Mouse (Mus musculus) ES-E14 (cell line): ENCODE results near the gene Tnnt3. TPM values are rescaled to one million over a fixed set of nuclear protein-coding genes. Genes with fewer than 3 reads are reported as not detected.

ENCODE experiments used
- DNase-seq: peaks from one replicate; pipeline ENCODE4 v3.0.0-alpha.2; 2013; ENCODE audit warnings: low read depth, low spot score
- H3K27ac ChIP-seq: 2 replicates; pipeline ENCODE4 v1.5.1; 2012; ENCODE audit warnings: low read depth, mild to moderate bottlenecking, low read length, moderate library complexity, mixed read lengths; ENCODE audit not compliant: poor library complexity, insufficient read depth, severe bottlenecking
- H3K36me3 ChIP-seq: 2 replicates; pipeline ENCODE4 v1.6.1; 2012; ENCODE audit warnings: mild to moderate bottlenecking, low read length, moderate library complexity, mixed read lengths; ENCODE audit not compliant: control insufficient read depth, poor library complexity, insufficient read depth, severe bottlenecking
- H3K4me1 ChIP-seq, 2 experiments: fragments of 150-350 bp in 1 of 2; sonication (generic) in 1 of 2; 2 replicates each; pipeline ENCODE4 v1.6.1; 2012; ENCODE audit warnings: low read length in 2 of 2, mild to moderate bottlenecking in 1 of 2, mixed read lengths in 1 of 2; ENCODE audit not compliant: control insufficient read depth in 2 of 2, insufficient read depth in 2 of 2, poor library complexity in 1 of 2
- H3K4me3 ChIP-seq, 2 experiments: fragments of 150-350 bp in 1 of 2; sonication (generic) in 1 of 2; 2 replicates each; pipeline ENCODE4 v1.5.1; 2012; ENCODE audit warnings: low read length in 2 of 2, low read depth in 1 of 2, mild to moderate bottlenecking in 1 of 2, mixed read lengths in 1 of 2; ENCODE audit not compliant: insufficient read depth in 1 of 2, poor library complexity in 1 of 2, severe bottlenecking in 1 of 2
- H3K9ac ChIP-seq: 2 replicates; pipeline ENCODE4 v1.6.1; 2012; ENCODE audit warnings: low read depth, mild to moderate bottlenecking, low read length, mixed read lengths; ENCODE audit not compliant: poor library complexity, insufficient read depth, severe bottlenecking
- H3K9me3 ChIP-seq: fragments of 150-350 bp; sonication (generic); 2 replicates; pipeline ENCODE4 v1.6.1; 2012; ENCODE audit warnings: low read depth, mild to moderate bottlenecking, low read length; ENCODE audit not compliant: control insufficient read depth, insufficient read depth
- CHD2 ChIP-seq: IDR thresholded peaks from 2 replicates; pipeline ENCODE4 v1.6.1; 2014; ENCODE audit warnings: mild to moderate bottlenecking, low read depth, low read length, inconsistent platforms
- HCFC1 ChIP-seq: IDR thresholded peaks from 2 replicates; pipeline ENCODE4 v1.6.1; 2012; ENCODE audit warnings: low read length, inconsistent platforms, borderline replicate concordance; ENCODE audit not compliant: insufficient read depth
- MAFK ChIP-seq: IDR thresholded peaks from 2 replicates; pipeline ENCODE4 v1.6.1; 2014; ENCODE audit warnings: mild to moderate bottlenecking, low read depth, low read length, inconsistent platforms; ENCODE audit not compliant: insufficient read depth
- ZC3H11A ChIP-seq: IDR thresholded peaks from 2 replicates; pipeline ENCODE4 v1.6.1; 2012; ENCODE audit warnings: low read depth, mild to moderate bottlenecking, inconsistent platforms, low read length, borderline replicate concordance
- ZNF384 ChIP-seq: IDR thresholded peaks from 2 replicates; pipeline ENCODE4 v1.6.1; 2012; ENCODE audit warnings: low read depth, low read length, inconsistent platforms
- in situ Hi-C, 2 experiments: fragments of 600-800 bp; cut with MboI; formaldehyde crosslinking; loops; one replicate each; pipeline ENCODE4 v1.15.1; 2025; ENCODE audit warnings: low sequenced_read_pairs in 2 of 2, inconsistent platforms in 1 of 2; ENCODE audit not compliant: unreplicated experiment in 2 of 2
- total RNA-seq: library from RNA; depleted of rRNA; stranded (reverse); fragments of 300-350 nt; gene quantifications from 2 replicates; pipeline ENCODE4 v1.2.3, GENCODE M21; 2012

Tnnt3 gene
- total RNA-seq, 1 experiment = 6.4 TPM

DNA sequence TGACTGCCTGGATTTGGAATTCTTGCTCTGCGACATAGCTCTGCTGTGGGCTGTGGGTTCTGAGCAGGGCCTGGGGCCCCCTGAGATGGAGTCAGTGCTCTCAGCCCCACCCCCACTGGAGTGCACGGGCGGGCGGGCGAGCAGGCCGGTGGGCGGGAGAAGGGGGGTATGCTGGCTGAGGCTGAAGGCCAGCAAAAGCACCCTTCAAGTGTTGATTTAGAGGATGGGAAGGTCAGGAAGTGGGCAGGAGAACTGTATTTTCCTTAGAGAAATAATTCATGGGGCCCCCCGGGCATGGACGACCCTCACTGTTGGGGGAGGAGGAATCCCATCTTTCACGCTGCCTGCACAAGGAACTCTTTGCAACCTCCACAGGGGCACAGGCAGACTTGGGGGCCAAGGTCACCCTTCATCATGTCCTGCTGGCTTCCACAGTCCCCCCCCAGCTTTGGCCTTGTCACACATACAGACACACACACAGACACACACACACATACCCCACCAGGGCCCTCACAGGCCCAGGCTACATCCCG lies 44.2 kb downstream of the Tnnt3 start:
- DNase-seq = no peak
- Histone ChIP-seq H3K9me3 (no peaks in the 10 kb centered on the region), H3K27ac (no peak overlapping the region), H3K4me3 (no peak overlapping the region), H3K9ac (no peak overlapping the region), H3K36me3 (peaks cover 6% of the 10 kb centered on the region; the same call in 1 of the 2 replicates), H3K4me1 (peaks cover 0 to 4% of the 10 kb centered on the region in 2 experiments; a peak in 1 of 4 replicates)
- in situ Hi-C loops = no loop called here
- TF ChIP-seq MAFK (no peak), ZNF384 (no peak), ZC3H11A (no peak), CHD2 (no peak), HCFC1 (no peak)

DNA sequence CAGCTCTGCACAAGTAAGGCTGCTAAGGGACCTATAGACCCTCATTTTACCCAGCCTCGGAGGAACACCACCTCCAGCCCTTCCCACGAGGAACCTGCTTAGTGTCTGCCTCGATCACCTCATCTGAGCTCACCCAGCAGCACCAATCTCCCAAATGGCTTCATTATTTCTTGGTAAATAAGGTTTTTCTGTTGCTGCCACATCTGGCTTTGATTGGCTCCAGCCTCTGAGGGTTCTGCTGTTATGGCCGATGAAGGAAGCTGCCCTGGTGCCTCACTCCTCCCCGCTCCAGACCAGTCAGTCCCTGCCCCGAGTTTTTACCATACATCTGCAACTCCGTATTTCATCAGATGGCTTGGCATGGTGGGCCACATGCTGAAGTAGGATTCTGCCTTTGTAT lies 47.3 kb downstream of the Tnnt3 start:
- in situ Hi-C loops = no loop called here
- no peaks in the 10 kb centered on the region; a peak in 1 of 4 replicates for H3K4me1 ChIP-seq
- TF ChIP-seq HCFC1 = no peak
- TF ChIP-seq ZC3H11A = no peak
- no peak for TF ChIP-seq MAFK
- TF ChIP-seq CHD2 = no peak
- no peak for TF ChIP-seq ZNF384
- H3K27ac ChIP-seq = no peak overlapping the region
- no peak for DNase-seq
- no peaks in the 10 kb centered on the region for H3K9me3 ChIP-seq
- H3K36me3 ChIP-seq = no peaks in the 10 kb centered on the region; the same call in 1 of the 2 replicates
- H3K9ac ChIP-seq = no peak overlapping the region
- H3K4me3 ChIP-seq = no peak overlapping the region

DNA sequence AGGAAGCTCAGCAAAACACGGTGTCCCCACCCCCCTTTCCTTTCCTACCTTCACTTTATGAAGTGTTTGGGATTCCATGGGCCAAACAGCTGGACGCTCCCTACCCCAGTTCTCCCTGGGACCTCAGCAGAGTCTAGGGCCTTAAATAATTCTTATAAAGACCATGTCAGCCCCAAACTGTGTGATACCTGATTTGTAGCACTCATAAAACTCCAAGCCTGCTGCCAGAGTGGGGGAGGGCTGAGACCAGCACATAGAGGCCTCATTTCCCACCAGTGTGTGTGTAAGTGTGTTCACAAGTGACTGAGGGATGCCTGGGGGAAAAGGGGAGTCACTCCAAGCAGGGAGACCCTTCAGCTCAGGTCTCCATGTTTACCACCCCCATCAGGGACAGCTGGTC lies 49.2 kb downstream of the Tnnt3 start:
- H3K9me3 ChIP-seq = no peaks in the 10 kb centered on the region
- no peaks in the 10 kb centered on the region for H3K36me3 ChIP-seq
- no peak for DNase-seq
- peaks cover under 1 to 4% of the 10 kb centered on the region in 2 experiments; a peak in 2 of 4 replicates for H3K4me1 ChIP-seq
- no peak overlapping the region for H3K9ac ChIP-seq
- TF ChIP-seq MAFK = no peak
- TF ChIP-seq ZC3H11A = no peak
- TF ChIP-seq HCFC1 = no peak
- no peak for TF ChIP-seq CHD2
- no peak for TF ChIP-seq ZNF384
- no peak overlapping the region for H3K27ac ChIP-seq
- in situ Hi-C loops = no loop called here
- H3K4me3 ChIP-seq = no peak overlapping the region

DNA sequence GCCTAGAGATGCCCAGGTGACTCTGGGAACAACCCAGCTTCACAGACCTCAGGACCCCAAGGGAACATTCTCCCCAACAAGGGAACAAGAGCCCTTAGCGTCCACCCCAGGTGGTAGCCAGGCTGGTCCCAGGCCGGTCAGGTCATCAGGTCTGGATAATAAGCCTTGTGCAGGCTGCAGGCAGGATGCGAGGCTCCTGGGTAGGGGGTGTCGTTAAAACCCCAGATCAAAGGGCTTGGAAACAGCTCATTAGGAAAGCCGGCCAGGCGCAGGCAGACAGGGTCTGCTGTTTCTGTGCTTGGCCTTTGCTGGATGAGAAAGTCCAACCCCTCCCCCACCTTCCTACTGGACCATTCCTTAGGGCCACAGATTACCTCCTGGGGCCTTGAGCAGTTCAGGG lies 50.1 kb downstream of the Tnnt3 start:
- in situ Hi-C loops = no loop called here
- no peak for TF ChIP-seq CHD2
- no peak for TF ChIP-seq HCFC1
- TF ChIP-seq ZNF384 = no peak
- no peak for TF ChIP-seq ZC3H11A
- TF ChIP-seq MAFK = no peak
- no peak for DNase-seq
- Histone ChIP-seq H3K9me3 (no peaks in the 10 kb centered on the region), H3K4me3 (no peak overlapping the region), H3K36me3 (no peaks in the 10 kb centered on the region), H3K4me1 (peaks cover 2 to 7% of the 10 kb centered on the region in 2 experiments; a peak in 2 of 4 replicates), H3K27ac (no peak overlapping the region), H3K9ac (no peak overlapping the region)
